Mouse (Mus musculus) C2C12 (cell line): ENCODE measurements around the gene Rorc. TPM values are rescaled to one million over a fixed set of nuclear protein-coding genes. Genes with fewer than 3 reads are reported as not detected.

Experiments used
- H3K27me3 ChIP-seq: one replicate; pipeline ENCODE4 v1.6.1; 2011; ENCODE audit not compliant: control insufficient read depth, insufficient read depth, insufficient read length
- H3K36me3 ChIP-seq: one replicate; pipeline ENCODE4 v1.6.1; 2011; ENCODE audit not compliant: control insufficient read depth, insufficient read depth
- H3K4me3 ChIP-seq: one replicate; pipeline ENCODE4 v1.5.1; 2011; ENCODE audit warnings: mild to moderate bottlenecking, control low read depth; ENCODE audit not compliant: poor library complexity, insufficient read depth, severe bottlenecking
- H3K79me2 ChIP-seq: one replicate; pipeline ENCODE4 v1.6.1; 2011; ENCODE audit not compliant: control insufficient read depth, insufficient read depth
- H3K79me3 ChIP-seq: one replicate; pipeline ENCODE4 v1.6.1; 2011; ENCODE audit warnings: low read depth, control low read depth
- H3ac ChIP-seq: one replicate; pipeline ENCODE3; 2011; ENCODE audit warnings: low read depth; ENCODE audit not compliant: control insufficient read depth, insufficient read length
- CEBPB ChIP-seq: IDR thresholded peaks from one replicate; pipeline ENCODE4 v1.6.1; 2011; ENCODE audit warnings: low read depth, mild to moderate bottlenecking, control low read depth, moderate library complexity
- CTCF ChIP-seq: IDR thresholded peaks from one replicate; pipeline ENCODE4 v1.5.1; 2011; ENCODE audit not compliant: control insufficient read depth, insufficient read depth, insufficient read length
- FOSL1 ChIP-seq: IDR thresholded peaks from one replicate; pipeline ENCODE4 v1.8.0; 2011; ENCODE audit warnings: mild to moderate bottlenecking, low read length; ENCODE audit not compliant: poor library complexity, insufficient read depth, severe bottlenecking
- MAX ChIP-seq: IDR thresholded peaks from one replicate; pipeline ENCODE4 v1.6.1; 2011; ENCODE audit warnings: mild to moderate bottlenecking, control low read depth
- MYOD1 ChIP-seq: IDR thresholded peaks from one replicate; pipeline ENCODE4 v1.6.1; 2011; ENCODE audit warnings: low read depth; ENCODE audit not compliant: control insufficient read depth, insufficient read length
- MYOG ChIP-seq: IDR thresholded peaks from one replicate; pipeline ENCODE4 v1.6.1; 2011; ENCODE audit not compliant: control insufficient read depth, insufficient read length; ENCODE audit errors: extremely low read depth
- USF1 ChIP-seq: IDR thresholded peaks from one replicate; pipeline ENCODE4 v1.6.1; 2011; ENCODE audit warnings: low read depth, mild to moderate bottlenecking, control low read depth, moderate library complexity
- polyA plus RNA-seq: library from polyadenylated mRNA; unstranded; fragments of >200 nt; fragmentation: generic; extraction: Trizol; gene quantifications from one replicate; pipeline ENCODE4 v1.2.1, GENCODE M21; 2012; ENCODE audit warnings: missing spikeins

The Rorc gene
- polyA plus RNA-seq, 1 experiment = 0.05 TPM

DNA sequence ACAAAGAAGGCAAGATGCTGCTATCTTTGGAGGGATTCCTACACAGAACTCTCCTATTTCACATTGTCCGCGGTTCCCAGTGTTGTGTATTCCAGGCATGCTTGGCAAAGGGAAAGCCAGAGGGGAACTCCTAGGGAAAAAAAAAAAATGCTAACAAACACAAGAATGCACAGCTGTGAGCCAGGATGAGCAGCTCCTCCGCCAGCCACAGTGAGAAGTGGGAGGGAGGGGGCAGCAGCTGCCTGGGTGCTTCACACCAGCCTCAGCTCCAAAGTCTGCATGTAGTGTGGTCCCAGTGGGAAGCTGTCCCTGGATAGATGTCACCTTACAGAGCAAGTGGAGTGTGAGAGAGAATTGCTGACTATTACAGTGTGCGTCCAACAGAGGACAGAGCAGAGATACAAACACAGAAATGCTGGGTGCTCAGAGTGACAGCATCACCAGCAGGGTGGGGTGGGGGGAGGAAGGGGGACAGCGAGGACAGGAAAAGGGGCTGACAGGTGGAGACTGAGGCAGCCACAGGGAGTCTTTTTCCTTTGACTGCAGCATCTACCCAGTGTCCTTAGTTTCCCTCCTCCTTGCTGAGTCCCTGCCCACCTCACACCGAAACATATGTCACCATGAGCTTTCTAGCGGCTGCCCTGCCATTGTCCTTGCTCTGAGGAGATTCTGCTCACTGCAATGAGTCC lies 31.9 kb downstream of the Rorc start:
- Histone ChIP-seq H3ac (peak overlapping the region; percentile 13), H3K79me3 (no peaks in the 10 kb centered on the region), H3K4me3 (no peak overlapping the region), H3K27me3 (peaks cover 19% of the 10 kb centered on the region), H3K79me2 (no peaks in the 10 kb centered on the region), H3K36me3 (no peaks in the 10 kb centered on the region)
- no peak for TF ChIP-seq MAX
- TF ChIP-seq MYOD1 = no peak
- no peak for TF ChIP-seq USF1
- TF ChIP-seq MYOG = no peak
- TF ChIP-seq CTCF = no peak

DNA sequence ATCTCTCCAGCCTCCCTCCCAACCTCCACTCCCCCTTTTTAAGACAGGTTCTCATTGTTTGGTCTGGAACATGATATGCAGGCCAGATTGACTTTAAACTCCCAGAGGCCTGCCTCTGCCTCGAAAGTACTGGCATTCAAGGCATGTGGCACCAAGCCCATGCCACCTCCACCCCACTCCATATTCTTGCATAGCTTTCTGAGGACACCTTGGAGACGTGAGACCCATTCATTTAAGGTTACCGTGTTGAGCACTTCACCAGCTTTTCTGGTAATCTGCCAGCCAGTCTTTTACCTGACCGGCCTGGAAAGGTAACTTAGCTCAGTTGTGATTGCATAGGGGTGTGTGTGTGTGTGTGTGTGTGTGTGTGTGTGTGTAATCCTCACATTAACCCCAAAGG lies 33.0 kb downstream of the Rorc start:
- Histone ChIP-seq H3K36me3 (no peaks in the 10 kb centered on the region), H3K4me3 (no peak overlapping the region), H3K79me2 (no peaks in the 10 kb centered on the region), H3ac (no peak overlapping the region), H3K79me3 (no peaks in the 10 kb centered on the region), H3K27me3 (peaks cover 14% of the 10 kb centered on the region)
- TF ChIP-seq MYOG (no peak), CTCF (no peak), MAX (no peak), CEBPB (no peak), USF1 (no peak), FOSL1 (no peak), MYOD1 (no peak)

DNA sequence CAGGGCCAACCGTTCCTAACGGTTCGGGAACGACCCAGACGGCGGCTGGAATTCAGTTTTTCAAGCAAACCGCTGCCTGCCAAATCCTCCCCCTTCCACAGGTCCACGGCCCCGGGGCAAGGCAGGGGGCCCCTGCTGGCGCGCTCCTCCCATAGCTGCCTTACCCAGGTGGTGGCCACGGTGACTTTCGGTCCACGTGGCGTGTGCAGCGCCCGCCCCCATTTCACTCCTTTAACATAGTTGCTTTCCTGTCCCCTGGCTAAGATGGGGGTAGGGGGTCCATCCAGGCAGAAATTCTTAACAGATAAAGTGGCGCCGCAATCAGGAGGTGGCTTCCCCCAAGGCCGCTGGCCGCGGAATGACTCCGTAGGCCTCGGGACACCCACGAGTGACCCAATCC lies 39.9 kb downstream of the Rorc start:
- TF ChIP-seq MAX (no peak), MYOG (no peak), USF1 (no peak), CTCF (no peak), MYOD1 (no peak), FOSL1 (no peak), CEBPB (no peak)
- Histone ChIP-seq H3K79me3 (no peaks in the 10 kb centered on the region), H3K79me2 (no peaks in the 10 kb centered on the region), H3K27me3 (peaks cover 10% of the 10 kb centered on the region), H3ac (no peak overlapping the region), H3K4me3 (no peak overlapping the region), H3K36me3 (no peaks in the 10 kb centered on the region)

GRCm38 (mm10) chr3:94413031-94413679 lies 40.6 kb downstream of the Rorc start, which contains the start of gene Tdrkh:
Gene Tdrkh, plus strand, starts transcription at chr3:94413273.
- Histone ChIP-seq H3K4me3 (peak within 1 kb of the TSS; percentile 6), H3K79me2 (no peaks in the 10 kb centered on the region), H3ac (peak within 1 kb of the TSS; percentile 59), H3K79me3 (no peaks in the 10 kb centered on the region), H3K27me3 (peaks cover 10% of the 10 kb centered on the region), H3K36me3 (no peaks in the 10 kb centered on the region)
- TF ChIP-seq MAX = peak; percentile 69
- TF ChIP-seq MYOD1 = no peak
- TF ChIP-seq FOSL1 = no peak

DNA sequence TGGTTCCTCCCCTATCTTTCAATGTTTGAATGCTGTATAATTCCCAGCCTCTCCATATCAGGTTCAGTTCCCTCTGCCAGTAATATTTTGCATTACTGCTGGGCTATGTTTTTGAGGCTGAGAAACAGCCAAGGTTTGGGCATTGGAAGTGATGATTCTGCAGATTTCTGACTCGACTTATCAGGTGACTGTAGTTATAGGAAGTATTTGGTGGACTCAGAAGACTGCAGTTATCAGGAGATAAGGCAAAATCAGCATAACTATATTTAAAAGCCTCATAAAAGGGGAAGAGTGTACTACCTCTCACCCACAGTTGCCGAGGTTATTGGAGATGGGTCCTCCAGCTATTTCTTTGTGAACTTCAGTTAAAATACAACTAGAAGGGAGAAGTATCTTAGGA lies 58.4 kb downstream of the Rorc start:
- no peaks in the 10 kb centered on the region for H3K79me3 ChIP-seq
- TF ChIP-seq USF1 (no peak), FOSL1 (no peak), MYOG (no peak), MYOD1 (no peak), CEBPB (no peak), MAX (no peak), CTCF (no peak)
- no peaks in the 10 kb centered on the region for H3K36me3 ChIP-seq
- no peaks in the 10 kb centered on the region for H3K27me3 ChIP-seq
- no peak overlapping the region for H3K4me3 ChIP-seq
- no peaks in the 10 kb centered on the region for H3K79me2 ChIP-seq
- no peak overlapping the region for H3ac ChIP-seq
